Mouse (Mus musculus): ENCODE measurements at regions not wholly inside any gene's neighbourhood (a gene's known extent, or its start where the extent isn't known, plus 50 kb on each side); places are given as distances from the start of the nearest gene placed in this dataset.

GRCm38 (mm10) chr6:88998927-88999722, 97.1 kb downstream of the Tpra1 start:
- ATAC-seq (ENCODE audit: insufficient read depth, low FRiP score, low TSS enrichment), result no peak
- no peak for DNase-seq (ENCODE audit: low spot score)
- 80% methylated on average over 3 of the region's 3 CpGs for WGBS

GRCm38 (mm10) chr6:89000359-89000758, 98.3 kb downstream of the Tpra1 start:
- Histone ChIP-seq H3K27ac (ENCODE audit: low read depth, low read length) (no peak overlapping the region), H3K27me3 (ENCODE audit: control insufficient read depth, insufficient read depth, low read length) (no peaks in the 10 kb centered on the region), H3K4me1 (ENCODE audit: control insufficient read depth, insufficient read depth, low read length) (peaks cover 3% of the 10 kb centered on the region; the same call in 1 of the 2 replicates), H3K9ac (ENCODE audit: low read length) (no peak overlapping the region), H3K4me3 (ENCODE audit: low read depth, low read length) (no peak overlapping the region), H3K36me3 (ENCODE audit: control insufficient read depth, insufficient read depth, low read length) (no peaks in the 10 kb centered on the region), H3K4me2 (ENCODE audit: low read depth) (no peak overlapping the region), H3K9me3 (ENCODE audit: control insufficient read depth, low read length) (no peaks in the 10 kb centered on the region)
- DNase-seq (ENCODE audit: low spot score), result no peak
- no peak for ATAC-seq (ENCODE audit: insufficient read depth, low FRiP score, low TSS enrichment)
- 38% methylated on average over 14 of the region's 14 CpGs for WGBS

More at GRCm38 (mm10) chr6:88998927-88999722, 97.1 kb downstream of the Tpra1 start:
- no peak overlapping the region for H3K4me3 ChIP-seq (ENCODE audit: low read depth, low read length)
- no peak overlapping the region for H3K9ac ChIP-seq (ENCODE audit: low read length)
- no peak overlapping the region for H3K4me2 ChIP-seq (ENCODE audit: low read depth)
- H3K27me3 ChIP-seq (ENCODE audit: control insufficient read depth, insufficient read depth, low read length), result no peaks in the 10 kb centered on the region
- no peaks in the 10 kb centered on the region for H3K36me3 ChIP-seq (ENCODE audit: control insufficient read depth, insufficient read depth, low read length)
- H3K4me1 ChIP-seq (ENCODE audit: control insufficient read depth, insufficient read depth, low read length), result peaks cover 3% of the 10 kb centered on the region; the same call in 1 of the 2 replicates
- H3K9me3 ChIP-seq (ENCODE audit: control insufficient read depth, low read length), result no peaks in the 10 kb centered on the region
- no peak overlapping the region for H3K27ac ChIP-seq (ENCODE audit: low read depth, low read length)

- H3K4me2 ChIP-seq (ENCODE audit: low read depth), result no peak overlapping the region
- H3K4me3 ChIP-seq (ENCODE audit: low read depth, low read length), result no peak overlapping the region
- 0 out of 2 replicates have a peak, but pooled peaks have one; percentile 21 for ATAC-seq (ENCODE audit: insufficient read depth, low FRiP score, low TSS enrichment)
- DNase-seq (ENCODE audit: low spot score), result no peak
- no peak overlapping the region for H3K9ac ChIP-seq (ENCODE audit: low read length)
- H3K36me3 ChIP-seq (ENCODE audit: control insufficient read depth, insufficient read depth, low read length), result no peaks in the 10 kb centered on the region
- no peaks in the 10 kb centered on the region for H3K27me3 ChIP-seq (ENCODE audit: control insufficient read depth, insufficient read depth, low read length)
- 69% methylated on average over 6 of the region's 6 CpGs for WGBS
- no peaks in the 10 kb centered on the region for H3K9me3 ChIP-seq (ENCODE audit: control insufficient read depth, low read length)
- no peak overlapping the region for H3K27ac ChIP-seq (ENCODE audit: low read depth, low read length)
- H3K4me1 ChIP-seq (ENCODE audit: control insufficient read depth, insufficient read depth, low read length), result peaks cover 13% of the 10 kb centered on the region
Measured at GRCm38 (mm10) chr6:89003197-89003923, 101.3 kb downstream of the Tpra1 start.

- Histone ChIP-seq H3K9me3 (ENCODE audit: control insufficient read depth, low read length) (no peaks in the 10 kb centered on the region), H3K27ac (ENCODE audit: low read depth, low read length) (no peak overlapping the region), H3K4me1 (ENCODE audit: control insufficient read depth, insufficient read depth, low read length) (peaks cover 26% of the 10 kb centered on the region), H3K36me3 (ENCODE audit: control insufficient read depth, insufficient read depth, low read length) (no peaks in the 10 kb centered on the region), H3K4me3 (ENCODE audit: low read depth, low read length) (no peak overlapping the region), H3K9ac (ENCODE audit: low read length) (no peak overlapping the region), H3K4me2 (ENCODE audit: low read depth) (no peak overlapping the region), H3K27me3 (ENCODE audit: control insufficient read depth, insufficient read depth, low read length) (no peaks in the 10 kb centered on the region)
- no peak for ATAC-seq (ENCODE audit: insufficient read depth, low FRiP score, low TSS enrichment)
- no peak for DNase-seq (ENCODE audit: low spot score)
- WGBS, result 39% methylated on average over 4 of the region's 4 CpGs
Measured at GRCm38 (mm10) chr6:89005094-89005493, 103.0 kb downstream of the Tpra1 start.

GRCm38 (mm10) chr6:89006997-89007396, 104.9 kb downstream of the Tpra1 start:
- peaks cover 26% of the 10 kb centered on the region for H3K4me1 ChIP-seq (ENCODE audit: control insufficient read depth, insufficient read depth, low read length)
- H3K4me3 ChIP-seq (ENCODE audit: low read depth, low read length), result no peak overlapping the region
- H3K4me2 ChIP-seq (ENCODE audit: low read depth), result no peak overlapping the region
- ATAC-seq (ENCODE audit: insufficient read depth, low FRiP score, low TSS enrichment) (peak; percentile 35; the same call in 1 of the 2 replicates), DNase-seq (ENCODE audit: low spot score) (peak; percentile 58)
- 25% methylated on average over 17 of the region's 17 CpGs for WGBS
- H3K27me3 ChIP-seq (ENCODE audit: control insufficient read depth, insufficient read depth, low read length), result no peaks in the 10 kb centered on the region
- no peak overlapping the region for H3K9ac ChIP-seq (ENCODE audit: low read length)
- no peaks in the 10 kb centered on the region for H3K9me3 ChIP-seq (ENCODE audit: control insufficient read depth, low read length)
- peak overlapping the region; percentile 88 for H3K27ac ChIP-seq (ENCODE audit: low read depth, low read length)
- no peaks in the 10 kb centered on the region for H3K36me3 ChIP-seq (ENCODE audit: control insufficient read depth, insufficient read depth, low read length)

GRCm38 (mm10) chr6:89007516-89007915, 105.5 kb downstream of the Tpra1 start:
- Histone ChIP-seq H3K36me3 (ENCODE audit: control insufficient read depth, insufficient read depth, low read length) (no peaks in the 10 kb centered on the region), H3K4me1 (ENCODE audit: control insufficient read depth, insufficient read depth, low read length) (peaks cover 28% of the 10 kb centered on the region), H3K9ac (ENCODE audit: low read length) (no peak overlapping the region), H3K4me2 (ENCODE audit: low read depth) (no peak overlapping the region), H3K9me3 (ENCODE audit: control insufficient read depth, low read length) (no peaks in the 10 kb centered on the region), H3K4me3 (ENCODE audit: low read depth, low read length) (no peak overlapping the region), H3K27ac (ENCODE audit: low read depth, low read length) (peak overlapping the region; percentile 88), H3K27me3 (ENCODE audit: control insufficient read depth, insufficient read depth, low read length) (no peaks in the 10 kb centered on the region)
- ATAC-seq (ENCODE audit: insufficient read depth, low FRiP score, low TSS enrichment) (no peak), DNase-seq (ENCODE audit: low spot score) (no peak)
- 79% methylated on average over 2 of the region's 2 CpGs for WGBS

- peak overlapping the region; percentile 88 for H3K27ac ChIP-seq (ENCODE audit: low read depth, low read length)
- peak; percentile 80 for DNase-seq (ENCODE audit: low spot score)
- H3K9ac ChIP-seq (ENCODE audit: low read length), result peak overlapping the region; percentile 11
- H3K36me3 ChIP-seq (ENCODE audit: control insufficient read depth, insufficient read depth, low read length), result no peaks in the 10 kb centered on the region
- no peaks in the 10 kb centered on the region for H3K9me3 ChIP-seq (ENCODE audit: control insufficient read depth, low read length)
- H3K4me3 ChIP-seq (ENCODE audit: low read depth, low read length), result peak overlapping the region; percentile 10; the same call in 1 of the 2 replicates
- H3K4me2 ChIP-seq (ENCODE audit: low read depth), result peak overlapping the region; percentile 42
- peaks cover 39% of the 10 kb centered on the region for H3K4me1 ChIP-seq (ENCODE audit: control insufficient read depth, insufficient read depth, low read length)
- H3K27me3 ChIP-seq (ENCODE audit: control insufficient read depth, insufficient read depth, low read length), result no peaks in the 10 kb centered on the region
- WGBS, result under 1% methylated on average over 18 of the region's 18 CpGs
- ATAC-seq (ENCODE audit: insufficient read depth, low FRiP score, low TSS enrichment), result peak; percentile 69
Measured at GRCm38 (mm10) chr6:89008614-89009171, 106.6 kb downstream of the Tpra1 start.

GRCm38 (mm10) chr6:89012998-89013689, 111.1 kb downstream of the Tpra1 start:
- H3K9ac ChIP-seq (ENCODE audit: low read length), result peak overlapping the region; percentile 33
- H3K9me3 ChIP-seq (ENCODE audit: control insufficient read depth, low read length), result no peaks in the 10 kb centered on the region
- no peaks in the 10 kb centered on the region for H3K27me3 ChIP-seq (ENCODE audit: control insufficient read depth, insufficient read depth, low read length)
- ATAC-seq (ENCODE audit: insufficient read depth, low FRiP score, low TSS enrichment) (peak; percentile 77), DNase-seq (ENCODE audit: low spot score) (peak; percentile 85)
- H3K4me2 ChIP-seq (ENCODE audit: low read depth), result no peak overlapping the region
- peak overlapping the region; percentile 81 for H3K27ac ChIP-seq (ENCODE audit: low read depth, low read length)
- H3K36me3 ChIP-seq (ENCODE audit: control insufficient read depth, insufficient read depth, low read length), result no peaks in the 10 kb centered on the region
- WGBS, result 30% methylated on average over 12 of the region's 12 CpGs
- no peak overlapping the region for H3K4me3 ChIP-seq (ENCODE audit: low read depth, low read length)
- H3K4me1 ChIP-seq (ENCODE audit: control insufficient read depth, insufficient read depth, low read length), result peaks cover 38% of the 10 kb centered on the region

Measured in neural tube, embryonic 11.5 days (tissue).